Mouse (Mus musculus) liver, adult 2 months (tissue): Measurements from ENCODE around the gene Rgs9. TPM values are rescaled to one million over a fixed set of nuclear protein-coding genes. Genes with fewer than 3 reads are reported as not detected.

Experiments
- DNase-seq: peaks from one replicate; pipeline ENCODE4 v3.0.0-alpha.2; 2011; ENCODE audit warnings: low read depth, low spot score; ENCODE audit errors: extremely low read depth
- H3K27ac ChIP-seq: fragments of 200-500 bp; replicated peaks from 2 replicates; pipeline ENCODE4 v1.5.1; 2012; ENCODE audit warnings: low read depth, mild to moderate bottlenecking, control low read depth, inconsistent platforms, low read length; ENCODE audit not compliant: insufficient read depth
- H3K27me3 ChIP-seq: fragments of 200-500 bp; 2 replicates; pipeline ENCODE4 v1.6.1; 2012; ENCODE audit warnings: mild to moderate bottlenecking, moderate library complexity, low read length, inconsistent platforms; ENCODE audit not compliant: control insufficient read depth, insufficient read depth
- H3K36me3 ChIP-seq: fragments of 200-500 bp; 2 replicates; pipeline ENCODE4 v1.6.1; 2012; ENCODE audit warnings: low read length, inconsistent platforms; ENCODE audit not compliant: control insufficient read depth, insufficient read depth
- H3K4me1 ChIP-seq: fragments of 200-500 bp; 2 replicates; pipeline ENCODE4 v1.6.1; 2011; ENCODE audit warnings: low read length; ENCODE audit not compliant: control insufficient read depth, insufficient read depth
- H3K4me3 ChIP-seq: fragments of 200-500 bp; 2 replicates; pipeline ENCODE4 v1.5.1; 2011; ENCODE audit warnings: low read depth, mild to moderate bottlenecking, control low read depth, low read length, moderate library complexity; ENCODE audit not compliant: insufficient read depth
- H3K79me2 ChIP-seq: fragments of 200-500 bp; 2 replicates; pipeline ENCODE4 v1.6.1; 2012; ENCODE audit warnings: inconsistent platforms, mild to moderate bottlenecking, low read length, moderate library complexity; ENCODE audit not compliant: control insufficient read depth, insufficient read depth
- H3K9ac ChIP-seq: fragments of 200-500 bp; 2 replicates; pipeline ENCODE4 v1.6.1; 2012; ENCODE audit warnings: low read depth, mild to moderate bottlenecking, control low read depth, inconsistent platforms, low read length
- CTCF ChIP-seq: fragments of 200-500 bp; IDR thresholded peaks from 2 replicates; pipeline ENCODE4 v1.5.1; 2011; ENCODE audit warnings: low read depth, low read length, control low read depth
- POLR2A ChIP-seq: fragments of 200-500 bp; IDR thresholded peaks from 2 replicates; pipeline ENCODE4 v1.6.1; 2011; ENCODE audit warnings: low read length, control low read depth; ENCODE audit not compliant: insufficient read depth; ENCODE audit errors: extremely low read depth
- WGBS: fragments of 180-500 bp; shearing (Covaris S2); methylation state at CpG from one replicate; pipeline ENCODE4 v1.1.7; 2018; 5-methylcytosine and 5-hydroxymethylcytosine counted together
- polyA plus RNA-seq: library from polyadenylated mRNA; depleted of rRNA; stranded (reverse); fragments of >200 nt; gene quantifications from 2 replicates; pipeline ENCODE4 v1.2.3, GENCODE M21; 2012
- total RNA-seq: library from RNA; depleted of rRNA; stranded (reverse); fragments of >200 nt; gene quantifications from 2 replicates; pipeline ENCODE4 v1.2.3, GENCODE M21; 2014

Gene Rgs9
- total and polyA plus RNA-seq, 2 experiments: 0.09 to 0.37 TPM

GRCm38 (mm10) chr11:109270366-109270765 is 27.6 kb downstream of the Rgs9 start:
- Histone ChIP-seq H3K4me3 (no peak overlapping the region), H3K9ac (no peak overlapping the region), H3K79me2 (no peaks in the 10 kb centered on the region), H3K27me3 (0 out of 2 replicates have a peak, but pooled peaks cover 3% of the 10 kb centered on the region), H3K27ac (no peak overlapping the region), H3K36me3 (no peaks in the 10 kb centered on the region), H3K4me1 (peaks cover 2% of the 10 kb centered on the region; the same call in 1 of the 2 replicates)
- WGBS: 55% methylated on average over 8 of the region's 8 CpGs
- no peak for TF ChIP-seq POLR2A
- no peak for TF ChIP-seq CTCF
- no peak for DNase-seq

- H3K9ac ChIP-seq: no peak overlapping the region
- H3K27ac ChIP-seq: no peak overlapping the region
- H3K4me1 ChIP-seq: peaks cover 2% of the 10 kb centered on the region; the same call in 1 of the 2 replicates
- H3K36me3 ChIP-seq: no peaks in the 10 kb centered on the region
- H3K79me2 ChIP-seq: no peaks in the 10 kb centered on the region
- 0 out of 2 replicates have a peak, but pooled peaks cover 4% of the 10 kb centered on the region for H3K27me3 ChIP-seq
- no peak overlapping the region for H3K4me3 ChIP-seq
- WGBS: 54% methylated on average over 16 of the region's 16 CpGs
- no peak for TF ChIP-seq CTCF
- TF ChIP-seq POLR2A: no peak
- peak; percentile 85 for DNase-seq
These were observed 28.1 kb downstream of the Rgs9 start for GRCm38 (mm10) chr11:109269662-109270341.

- DNase-seq: no peak
- 0 out of 2 replicates have a peak, but pooled peaks cover 4% of the 10 kb centered on the region for H3K27me3 ChIP-seq
- H3K79me2 ChIP-seq: no peaks in the 10 kb centered on the region
- 47% methylated on average over 5 of the region's 5 CpGs for WGBS
- H3K4me3 ChIP-seq: no peak overlapping the region
- no peaks in the 10 kb centered on the region for H3K36me3 ChIP-seq
- H3K4me1 ChIP-seq: peaks cover 2% of the 10 kb centered on the region; the same call in 1 of the 2 replicates
- TF ChIP-seq POLR2A (no peak), CTCF (no peak)
- H3K9ac ChIP-seq: no peak overlapping the region
- no peak overlapping the region for H3K27ac ChIP-seq
These were observed 28.7 kb downstream of the Rgs9 start for GRCm38 (mm10) chr11:109269283-109269661.

GRCm38 (mm10) chr11:109266161-109266910 is 31.6 kb downstream of the Rgs9 start:
- 46% methylated on average over 12 of the region's 12 CpGs for WGBS
- no peak overlapping the region for H3K27ac ChIP-seq
- H3K27me3 ChIP-seq: 0 out of 2 replicates have a peak, but pooled peaks cover 4% of the 10 kb centered on the region
- peaks cover 2% of the 10 kb centered on the region; the same call in 1 of the 2 replicates for H3K4me1 ChIP-seq
- no peak overlapping the region for H3K9ac ChIP-seq
- DNase-seq: no peak
- H3K36me3 ChIP-seq: no peaks in the 10 kb centered on the region
- no peak overlapping the region for H3K4me3 ChIP-seq
- TF ChIP-seq POLR2A: no peak
- no peak for TF ChIP-seq CTCF
- no peaks in the 10 kb centered on the region for H3K79me2 ChIP-seq

- no peaks in the 10 kb centered on the region for H3K4me1 ChIP-seq
- H3K9ac ChIP-seq: no peak overlapping the region
- no peak for TF ChIP-seq CTCF
- TF ChIP-seq POLR2A: no peak
- DNase-seq: no peak
- WGBS: 80% methylated on average over 11 of the region's 11 CpGs
- no peak overlapping the region for H3K27ac ChIP-seq
- 0 out of 2 replicates have a peak, but pooled peaks cover 6% of the 10 kb centered on the region for H3K27me3 ChIP-seq
- no peak overlapping the region for H3K4me3 ChIP-seq
- no peaks in the 10 kb centered on the region for H3K79me2 ChIP-seq
- H3K36me3 ChIP-seq: no peaks in the 10 kb centered on the region
These were observed 33.7 kb downstream of the Rgs9 start for GRCm38 (mm10) chr11:109264159-109264768.
